Mouse (Mus musculus): ENCODE measurements around the gene Dhrs7b. TPM values are rescaled to one million over a fixed set of nuclear protein-coding genes. Genes with fewer than 3 reads are reported as not detected.
"Not testable (repeated sequence)": the region's sequence is repeated elsewhere in the genome, so short reads cannot be mapped to it uniquely, and the experiment has no call there.

Dhrs7b gene
- polyA plus RNA-seq, 1 experiment = 0.26 TPM

DNA sequence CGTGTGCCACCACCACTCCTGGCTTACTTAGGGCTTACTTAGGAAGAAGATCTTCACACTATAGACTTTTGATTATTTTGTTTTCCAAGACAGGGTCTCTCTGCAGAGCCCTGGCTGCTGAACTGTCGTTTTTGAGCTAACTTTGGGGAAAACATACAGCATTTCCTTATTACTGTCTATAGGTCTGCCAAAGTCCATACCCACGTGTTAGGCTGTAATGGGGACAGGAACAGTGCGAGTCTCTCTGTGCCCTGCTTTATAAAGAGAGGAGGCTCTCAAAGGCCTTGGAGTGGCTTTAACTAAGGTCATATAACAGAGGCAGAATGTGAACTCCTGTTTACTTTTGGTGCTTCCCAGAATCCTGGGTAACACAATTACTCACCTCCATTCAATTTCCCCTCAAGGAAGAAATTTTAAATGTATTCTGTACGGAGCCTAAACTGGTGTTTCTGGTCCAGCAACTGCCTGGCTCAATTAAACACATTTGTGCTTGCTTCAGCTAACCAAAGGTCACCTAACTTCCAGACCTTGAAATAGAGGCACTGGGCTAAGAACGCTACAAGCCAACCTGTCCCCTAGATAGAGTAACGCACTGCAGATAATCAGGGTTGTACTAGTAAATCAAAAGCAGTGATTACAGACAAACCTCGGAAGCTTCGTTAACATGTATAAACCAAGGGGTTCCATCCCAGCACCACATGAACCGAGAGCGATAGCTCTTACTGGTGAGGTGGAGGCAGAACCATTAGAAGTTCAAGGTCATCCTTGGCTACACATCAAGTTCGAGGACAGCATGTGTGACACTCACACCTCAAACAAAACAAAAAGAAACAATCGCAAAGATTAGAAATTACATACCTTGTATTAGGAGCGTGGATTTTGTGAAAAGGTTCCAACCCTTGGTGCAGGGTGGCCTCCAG is 20.1 kb upstream of the Dhrs7b start:
- Histone ChIP-seq H3K36me3 (ENCODE audit: control insufficient read depth) (no peaks in the 10 kb centered on the region; the same call in 1 of the 2 replicates), H3K9me3 (ENCODE audit: control insufficient read depth, low read length) (no peaks in the 10 kb centered on the region), H3K27me3 (ENCODE audit: control insufficient read depth) (no peaks in the 10 kb centered on the region), H3K4me1 (ENCODE audit: control insufficient read depth) (peaks cover 15% of the 10 kb centered on the region), H3K4me3 (replicated peaks) (peak overlapping the region; percentile 60)
- TF ChIP-seq TAL1 (IDR thresholded peaks at IDR 0.05; ENCODE audit: low read length) = no peak

DNA sequence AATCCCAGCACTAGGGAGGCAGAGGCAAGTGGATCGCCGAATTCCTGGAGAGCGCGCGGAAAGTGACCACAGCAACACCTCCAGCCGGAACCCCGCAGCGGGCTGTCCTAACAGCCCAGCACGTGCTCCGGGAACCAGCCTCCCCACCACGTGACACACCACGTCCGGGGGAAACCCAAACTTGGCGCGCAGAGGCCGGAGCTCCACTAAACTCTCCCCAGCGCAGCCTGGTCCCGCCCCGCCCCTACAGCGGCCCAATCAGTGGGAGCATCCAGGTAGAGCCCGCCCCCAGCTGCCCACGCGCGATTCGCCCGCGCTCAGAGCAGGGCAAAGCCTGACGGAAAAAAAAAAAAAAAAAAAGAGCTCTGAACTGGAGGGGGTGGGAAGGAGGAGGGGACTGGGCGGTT is 19.4 kb upstream of the Dhrs7b start:
- H3K4me1 ChIP-seq (ENCODE audit: control insufficient read depth) = peaks cover 15% of the 10 kb centered on the region
- no peak for TF ChIP-seq GATA1 (IDR thresholded peaks at IDR 0.05; ENCODE audit: low read length)
- no peak for TF ChIP-seq TAL1 (IDR thresholded peaks at IDR 0.05; ENCODE audit: low read length)
- no peaks in the 10 kb centered on the region for H3K27me3 ChIP-seq (ENCODE audit: control insufficient read depth)
- no peaks in the 10 kb centered on the region for H3K9me3 ChIP-seq (ENCODE audit: control insufficient read depth, low read length)
- H3K4me3 ChIP-seq (replicated peaks) = peak overlapping the region; percentile 60
- no peaks in the 10 kb centered on the region for H3K36me3 ChIP-seq (ENCODE audit: control insufficient read depth)

- H3K4me1 ChIP-seq (ENCODE audit: control insufficient read depth) = peaks cover 15% of the 10 kb centered on the region
- H3K9me3 ChIP-seq (ENCODE audit: control insufficient read depth, low read length); H3K36me3 ChIP-seq (ENCODE audit: control insufficient read depth); H3K27me3 ChIP-seq (ENCODE audit: control insufficient read depth): not testable (repeated sequence)
- H3K4me3 ChIP-seq (replicated peaks) = peak within 1 kb of the TSS; percentile 60
Measured at GRCm38 (mm10) chr11:60811618-60812017, 18.8 kb upstream of the Dhrs7b start, which contains the start of gene Shmt1. Shmt1 (minus strand) TSS chr11:60811718.

- TF ChIP-seq TAL1 (IDR thresholded peaks at IDR 0.05; ENCODE audit: low read length) (no peak), GATA1 (IDR thresholded peaks at IDR 0.05; ENCODE audit: low read length) (no peak)
- Histone ChIP-seq H3K9me3 (ENCODE audit: control insufficient read depth, low read length) (no peaks in the 10 kb centered on the region), H3K4me3 (replicated peaks) (no peak overlapping the region), H3K4me1 (ENCODE audit: control insufficient read depth) (peaks cover 4% of the 10 kb centered on the region), H3K27me3 (ENCODE audit: control insufficient read depth) (no peaks in the 10 kb centered on the region; the same call in 1 of the 2 replicates), H3K36me3 (ENCODE audit: control insufficient read depth) (no peaks in the 10 kb centered on the region)
Measured at GRCm38 (mm10) chr11:60816398-60816797, 14.0 kb upstream of the Dhrs7b start.

- Histone ChIP-seq H3K27me3 (ENCODE audit: control insufficient read depth) (no peaks in the 10 kb centered on the region), H3K36me3 (ENCODE audit: control insufficient read depth) (no peaks in the 10 kb centered on the region), H3K4me1 (ENCODE audit: control insufficient read depth) (no peaks in the 10 kb centered on the region), H3K9me3 (ENCODE audit: control insufficient read depth, low read length) (no peaks in the 10 kb centered on the region), H3K4me3 (replicated peaks) (no peak overlapping the region)
- no peak for TF ChIP-seq TAL1 (IDR thresholded peaks at IDR 0.05; ENCODE audit: low read length)
- no peak for TF ChIP-seq GATA1 (IDR thresholded peaks at IDR 0.05; ENCODE audit: low read length)
Measured at GRCm38 (mm10) chr11:60823771-60824170, 6.7 kb upstream of the Dhrs7b start.

DNA sequence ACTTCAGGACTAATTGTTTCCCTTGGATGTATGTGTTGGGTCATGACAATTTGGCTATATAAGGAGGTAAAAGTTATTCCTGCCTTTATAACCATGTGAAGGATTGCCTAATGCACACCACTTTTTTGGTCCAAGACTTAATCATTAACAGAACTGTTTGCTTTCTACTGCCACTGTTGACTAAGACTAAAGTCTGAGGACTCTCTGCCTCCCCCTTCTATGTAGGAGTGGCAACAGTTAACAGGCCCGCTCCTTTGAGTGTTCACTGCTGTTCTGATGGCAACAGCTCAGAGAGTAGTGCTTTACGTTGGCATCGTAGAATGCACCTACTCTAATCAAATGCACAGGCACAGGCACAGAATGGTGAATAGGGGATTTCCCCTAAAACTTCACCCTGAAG is 5.2 kb upstream of the Dhrs7b start:
- Histone ChIP-seq H3K36me3 (ENCODE audit: control insufficient read depth) (no peaks in the 10 kb centered on the region), H3K9me3 (ENCODE audit: control insufficient read depth, low read length) (no peaks in the 10 kb centered on the region), H3K4me1 (ENCODE audit: control insufficient read depth) (peaks cover 4% of the 10 kb centered on the region), H3K4me3 (replicated peaks) (no peak overlapping the region), H3K27me3 (ENCODE audit: control insufficient read depth) (no peaks in the 10 kb centered on the region)
- TF ChIP-seq GATA1 (IDR thresholded peaks at IDR 0.05; ENCODE audit: low read length) (no peak), TAL1 (IDR thresholded peaks at IDR 0.05; ENCODE audit: low read length) (no peak)

DNA sequence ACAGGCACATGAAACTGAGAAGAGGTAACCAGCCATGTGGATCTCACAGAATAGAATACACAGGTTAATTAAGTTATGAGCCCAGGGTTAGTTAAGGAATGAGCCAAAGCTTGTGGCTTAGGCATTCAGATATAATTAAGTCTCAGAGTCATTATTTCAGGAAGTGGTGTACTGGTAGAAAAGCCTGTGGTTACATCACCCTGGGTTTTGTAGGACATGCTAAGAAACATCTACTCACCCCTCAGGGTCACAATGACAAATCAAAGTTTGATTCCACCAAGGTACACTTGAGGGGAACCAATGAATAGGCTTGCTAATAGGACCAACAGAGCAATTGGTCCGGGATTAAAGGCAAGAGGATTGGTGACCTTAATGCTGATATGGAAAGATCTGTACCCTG is 3.7 kb upstream of the Dhrs7b start:
- H3K27me3 ChIP-seq (ENCODE audit: control insufficient read depth) = no peaks in the 10 kb centered on the region
- H3K9me3 ChIP-seq (ENCODE audit: control insufficient read depth, low read length) = no peaks in the 10 kb centered on the region
- H3K36me3 ChIP-seq (ENCODE audit: control insufficient read depth) = no peaks in the 10 kb centered on the region; the same call in 1 of the 2 replicates
- no peak overlapping the region for H3K4me3 ChIP-seq (replicated peaks)
- TF ChIP-seq TAL1 (IDR thresholded peaks at IDR 0.05; ENCODE audit: low read length) (no peak), GATA1 (IDR thresholded peaks at IDR 0.05; ENCODE audit: low read length) (no peak)
- peaks cover 19% of the 10 kb centered on the region for H3K4me1 ChIP-seq (ENCODE audit: control insufficient read depth)

- Histone ChIP-seq H3K36me3 (ENCODE audit: control insufficient read depth) (peaks cover 5% of the 10 kb centered on the region), H3K4me3 (replicated peaks) (no peak overlapping the region), H3K27me3 (ENCODE audit: control insufficient read depth) (no peaks in the 10 kb centered on the region), H3K9me3 (ENCODE audit: control insufficient read depth, low read length) (no peaks in the 10 kb centered on the region), H3K4me1 (ENCODE audit: control insufficient read depth) (peaks cover 25% of the 10 kb centered on the region)
- TF ChIP-seq GATA1 (IDR thresholded peaks at IDR 0.05; ENCODE audit: low read length) = no peak
- no peak for TF ChIP-seq TAL1 (IDR thresholded peaks at IDR 0.05; ENCODE audit: low read length)
Measured at GRCm38 (mm10) chr11:60827241-60827945, 3.0 kb upstream of the Dhrs7b start.

- Histone ChIP-seq H3K4me3 (replicated peaks) (no peak overlapping the region), H3K27me3 (ENCODE audit: control insufficient read depth) (no peaks in the 10 kb centered on the region), H3K36me3 (ENCODE audit: control insufficient read depth) (peaks cover 6% of the 10 kb centered on the region), H3K4me1 (ENCODE audit: control insufficient read depth) (peaks cover 25% of the 10 kb centered on the region), H3K9me3 (ENCODE audit: control insufficient read depth, low read length) (no peaks in the 10 kb centered on the region)
- no peak for TF ChIP-seq TAL1 (IDR thresholded peaks at IDR 0.05; ENCODE audit: low read length)
- TF ChIP-seq GATA1 (IDR thresholded peaks at IDR 0.05; ENCODE audit: low read length) = no peak
Measured at GRCm38 (mm10) chr11:60828903-60829302, 1.5 kb upstream of the Dhrs7b start.
